ENCODE assay signal across 9 mouse cellular contexts in genomic region chr6:67296126-67296525, GRCm38 (mm10). TPM values are rescaled to one million over a fixed set of nuclear protein-coding genes. Genes with fewer than 3 reads are reported as not detected.
DNase-seq lines count a peak whose midpoint lies in the region; TF ChIP-seq lines count a peak whose summit lies in the region.
"Had no signal": no experiment of that assay in that cellular context is flagged by ENCODE, and none has a peak within 500 bp of the region (broad histone marks: within the 10 kb centered on the region; RNA-seq: fewer than 3 reads in every experiment).

No protein-coding gene starts in this region.

- H3K27me3 ChIP-seq in kidney, adult 2 months (replicated peaks; ENCODE audit: control insufficient read depth, insufficient read depth, low read length) = no peaks in the 10 kb centered on the region
- H3K27me3 ChIP-seq in thymus, adult 2 months (ENCODE audit: control insufficient read depth, insufficient read depth, low read length) = no peaks in the 10 kb centered on the region

- peak; percentile 53 for TF ChIP-seq CTCF in kidney, adult 2 months (conservative IDR thresholded peaks at IDR 0.05; ENCODE audit: insufficient read depth, insufficient read length, low read depth, low read length)
- no peak for TF ChIP-seq CTCF in thymus, adult 2 months (IDR thresholded peaks at IDR 0.05; ENCODE audit: borderline replicate concordance, control insufficient read depth, extremely low read depth, insufficient read depth, low read length, poor library complexity)
- TF ChIP-seq CTCF in brain, embryonic 14.5 days (IDR thresholded peaks at IDR 0.05; ENCODE audit: borderline replicate concordance, extremely low read depth, insufficient read depth, insufficient read length) = no peak

- no peak overlapping the region for H3K4me3 ChIP-seq in kidney, adult 2 months (ENCODE audit: insufficient read depth, low read depth, low read length)
- H3K4me3 ChIP-seq in thymus, adult 2 months (ENCODE audit: control insufficient read depth, insufficient read depth, low read length) = no peak overlapping the region

- no peak overlapping the region for H3K27ac ChIP-seq in kidney, adult 2 months (ENCODE audit: insufficient read depth, low read depth, low read length)
- H3K27ac ChIP-seq in thymus, adult 2 months (ENCODE audit: control insufficient read depth, insufficient read depth, low read length) = no peak overlapping the region

- peaks cover 5% of the 10 kb centered on the region; the same call in 1 of the 2 replicates for H3K4me1 ChIP-seq in kidney, adult 2 months (ENCODE audit: control insufficient read depth, insufficient read depth, low read length)
- peaks cover 2% of the 10 kb centered on the region; the same call in 1 of the 2 replicates for H3K4me1 ChIP-seq in thymus, adult 2 months (replicated peaks; ENCODE audit: control insufficient read depth, insufficient read depth, low read length)

- peak; percentile 22 for DNase-seq in kidney, adult 2 months
- no peak for DNase-seq in kidney, adult 18-20 months
- DNase-seq in thymus, adult 2 months = peak; percentile 55
- DNase-seq in thymus, adult 18-20 months = no peak
- DNase-seq in brain, embryonic 14.5 days (ENCODE audit: low read depth) = peak; percentile 16
- DNase-seq in thymus, postnatal 4 days = peak; percentile 61
- no peak for DNase-seq in urinary bladder, postnatal 10 days (ENCODE audit: low spot score)
- no peak for DNase-seq in spleen, postnatal 36 days (ENCODE audit: low spot score in 2 of 2)
- DNase-seq: right cerebral cortex, postnatal 14 days had no signal

- no peaks in the 10 kb centered on the region for H3K36me3 ChIP-seq in kidney, adult 2 months (ENCODE audit: control insufficient read depth, insufficient read depth, low read length)
- H3K36me3 ChIP-seq in thymus, adult 2 months (ENCODE audit: control insufficient read depth, insufficient read depth, low read length) = 0 out of 2 replicates have a peak, but pooled peaks cover 4% of the 10 kb centered on the region

- 50% methylated on average over 5 of the region's 5 CpGs for WGBS in kidney, adult 2 months
- WGBS in thymus, adult 2 months = 73% methylated on average over 5 of the region's 5 CpGs

- no peak for TF ChIP-seq POLR2A in kidney, adult 2 months (IDR thresholded peaks at IDR 0.05; ENCODE audit: low read depth, low read length)
- TF ChIP-seq POLR2A in thymus, adult 2 months (IDR thresholded peaks at IDR 0.05; ENCODE audit: control insufficient read depth, extremely low read depth, insufficient read depth, low read length, poor library complexity) = no peak
- no peak for TF ChIP-seq POLR2A in brain, embryonic 14.5 days (IDR thresholded peaks at IDR 0.05; ENCODE audit: borderline replicate concordance, extremely low read depth, insufficient read depth, insufficient read length, poor library complexity, severe bottlenecking)

RNA-seq across cellular contexts. Expression of gene Serbp1, which starts 58.1 kb away (rescaled TPM):
- 47.8 and 62.0 TPM in 2 replicates for polyA plus RNA-seq in kidney, adult 2 months (2012; rRNA removed)
- polyA plus RNA-seq in thymus, adult 2 months (2012; rRNA removed) = 95.1 and 109 TPM in 2 replicates
- polyA plus RNA-seq in brain, embryonic 14.5 days (2012; rRNA removed) = 229 and 331 TPM in 2 replicates

Comparison
In these comparisons a context has a peak if more than half of its experiments do, and no peak if none do; other contexts are left out.
1. DNase-seq: peak in kidney, adult 2 months (single experiment), thymus, adult 2 months (single experiment), brain, embryonic 14.5 days (single experiment) and thymus, postnatal 4 days (single experiment); none in kidney, adult 18-20 months (single experiment), thymus, adult 18-20 months (0 of 2), urinary bladder, postnatal 10 days (single experiment) and spleen, postnatal 36 days (0 of 2).